Mouse (Mus musculus) lung, adult 2 months (tissue): ENCODE measurements around the gene Il12rb2.

ENCODE experiments used
- CTCF ChIP-seq: fragments of 200-500 bp; IDR thresholded peaks from 2 replicates; pipeline ENCODE4 v1.5.1; 2011; ENCODE audit warnings: mild to moderate bottlenecking, low read length, control low read depth; ENCODE audit not compliant: insufficient read depth
- POLR2A ChIP-seq: fragments of 200-500 bp; IDR thresholded peaks from 2 replicates; pipeline ENCODE4 v1.6.1; 2011; ENCODE audit warnings: low read depth, mild to moderate bottlenecking, control low read depth, low read length, borderline replicate concordance; ENCODE audit errors: extremely low read depth

DNA sequence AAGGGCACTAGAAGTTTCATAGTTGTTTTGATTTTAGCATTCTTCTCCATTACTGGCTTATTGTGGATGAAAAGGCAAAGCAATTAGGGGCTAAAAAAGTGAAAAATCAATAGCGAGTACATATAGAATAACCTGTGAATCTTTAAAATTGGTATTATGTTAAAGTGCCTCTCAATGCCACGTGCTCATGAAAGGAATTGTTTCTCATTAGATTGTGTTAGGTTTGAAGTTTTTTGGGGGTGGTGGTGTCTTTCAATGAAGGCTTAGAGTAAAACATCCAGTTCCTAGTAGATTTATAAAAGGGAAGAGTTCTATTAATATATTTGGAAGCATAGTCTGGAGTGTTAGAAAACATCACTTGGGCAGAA lies 107.8 kb downstream of the Il12rb2 start:
- TF ChIP-seq CTCF (no peak), POLR2A (no peak)
